Mouse (Mus musculus) heart, embryonic 15.5 days (tissue): ENCODE measurements at regions not wholly inside any gene's neighbourhood (a gene's known extent, or its start where the extent isn't known, plus 50 kb on each side); places are given as distances from the start of the nearest gene placed in this dataset.
"Not testable (repeated sequence)": the region's sequence is repeated elsewhere in the genome, so short reads cannot be mapped to it uniquely, and the experiment has no call there.

Experiments used
- ATAC-seq: fragments of 200-750 bp; cut with Nextera tagmentation; replicated peaks from 2 replicates; pipeline ENCODE4 v1.8.0; 2017; ENCODE audit warnings: low read depth, moderate TSS enrichment; ENCODE audit not compliant: insufficient number of reproducible peaks, insufficient read depth, low FRiP score
- H3K27ac ChIP-seq: fragments of 300-500 bp; sonication (generic); 2 replicates; pipeline ENCODE4 v1.5.1; 2015; ENCODE audit warnings: mild to moderate bottlenecking, inconsistent platforms
- H3K27me3 ChIP-seq: fragments of 300-500 bp; sonication (generic); 2 replicates; pipeline ENCODE4 v1.6.1; 2015; ENCODE audit warnings: inconsistent platforms
- H3K36me3 ChIP-seq: fragments of 300-500 bp; sonication (generic); 2 replicates; pipeline ENCODE4 v1.6.1; 2015; ENCODE audit warnings: mild to moderate bottlenecking, inconsistent platforms
- H3K4me1 ChIP-seq: fragments of 300-500 bp; sonication (generic); replicated peaks from 2 replicates; pipeline ENCODE4 v1.6.1; 2015; ENCODE audit warnings: inconsistent platforms
- H3K4me2 ChIP-seq: fragments of 300-500 bp; sonication (generic); 2 replicates; pipeline ENCODE4 v1.6.1; 2015; ENCODE audit warnings: inconsistent platforms, mild to moderate bottlenecking, moderate library complexity
- H3K4me3 ChIP-seq: fragments of 300-500 bp; sonication (generic); 2 replicates; pipeline ENCODE4 v1.5.1; 2015; ENCODE audit warnings: mild to moderate bottlenecking, inconsistent platforms
- H3K9ac ChIP-seq: fragments of 300-500 bp; sonication (generic); 2 replicates; pipeline ENCODE4 v1.6.1; 2015; ENCODE audit warnings: mild to moderate bottlenecking, inconsistent platforms
- H3K9me3 ChIP-seq: fragments of 300-500 bp; sonication (generic); replicated peaks from 2 replicates; pipeline ENCODE4 v1.6.1; 2016; ENCODE audit warnings: inconsistent platforms
- WGBS: fragments of 180-500 bp; shearing (Covaris S2); methylation state at CpG from one replicate; pipeline ENCODE4 v1.1.7; 2015; ENCODE audit warnings: mixed read lengths; 5-methylcytosine and 5-hydroxymethylcytosine counted together

- no peaks in the 10 kb centered on the region for H3K27me3 ChIP-seq
- H3K4me1 ChIP-seq, result peaks cover 10% of the 10 kb centered on the region
- H3K4me3 ChIP-seq, result no peak overlapping the region
- ATAC-seq, result no peak
- H3K27ac ChIP-seq, result no peak overlapping the region
- 48% methylated on average over 6 of the region's 6 CpGs for WGBS
- H3K9me3 ChIP-seq, result no peaks in the 10 kb centered on the region
- H3K9ac ChIP-seq, result no peak overlapping the region
- no peak overlapping the region for H3K4me2 ChIP-seq
- no peaks in the 10 kb centered on the region for H3K36me3 ChIP-seq
Observed at GRCm38 (mm10) chr15:96791306-96791705, 91.8 kb upstream of the Slc38a2 start.

GRCm38 (mm10) chr15:96787921-96788320, 88.4 kb upstream of the Slc38a2 start:
- 87% methylated on average over 2 of the region's 2 CpGs for WGBS
- ATAC-seq, result not testable (repeated sequence)

GRCm38 (mm10) chr15:96784578-96784977, 85.0 kb upstream of the Slc38a2 start:
- no peak overlapping the region for H3K9ac ChIP-seq
- H3K4me2 ChIP-seq, result no peak overlapping the region
- peaks cover 13% of the 10 kb centered on the region for H3K4me1 ChIP-seq
- H3K9me3 ChIP-seq, result no peaks in the 10 kb centered on the region
- no peak overlapping the region for H3K4me3 ChIP-seq
- H3K27me3 ChIP-seq, result no peaks in the 10 kb centered on the region
- no peak overlapping the region for H3K27ac ChIP-seq
- ATAC-seq, result no peak
- WGBS, result 84% methylated on average over 7 of the region's 7 CpGs
- H3K36me3 ChIP-seq, result no peaks in the 10 kb centered on the region

More at GRCm38 (mm10) chr15:96787921-96788320, 88.4 kb upstream of the Slc38a2 start:
- not testable (repeated sequence) for H3K36me3 ChIP-seq, H3K27ac ChIP-seq, H3K4me1 ChIP-seq, H3K4me2 ChIP-seq, H3K9ac ChIP-seq, H3K4me3 ChIP-seq, H3K9me3 ChIP-seq, H3K27me3 ChIP-seq

GRCm38 (mm10) chr15:96781560-96781959, 82.0 kb upstream of the Slc38a2 start:
- no peak for ATAC-seq
- no peaks in the 10 kb centered on the region for H3K9me3 ChIP-seq
- no peak overlapping the region for H3K9ac ChIP-seq
- 83% methylated on average over 5 of the region's 5 CpGs for WGBS
- peaks cover 28% of the 10 kb centered on the region for H3K4me1 ChIP-seq
- no peak overlapping the region for H3K4me3 ChIP-seq
- H3K36me3 ChIP-seq, result no peaks in the 10 kb centered on the region
- H3K27me3 ChIP-seq, result no peaks in the 10 kb centered on the region
- no peak overlapping the region for H3K27ac ChIP-seq
- H3K4me2 ChIP-seq, result no peak overlapping the region

- Histone ChIP-seq H3K27ac (no peak overlapping the region), H3K4me2 (no peak overlapping the region), H3K9ac (no peak overlapping the region), H3K27me3 (no peaks in the 10 kb centered on the region), H3K4me3 (no peak overlapping the region), H3K4me1 (peaks cover 28% of the 10 kb centered on the region), H3K9me3 (no peaks in the 10 kb centered on the region), H3K36me3 (no peaks in the 10 kb centered on the region)
- no peak for ATAC-seq
- 76% methylated on average over 5 of the region's 5 CpGs for WGBS
Observed at GRCm38 (mm10) chr15:96780606-96781005, 81.1 kb upstream of the Slc38a2 start.

GRCm38 (mm10) chr15:96779358-96779757, 79.8 kb upstream of the Slc38a2 start:
- H3K36me3 ChIP-seq, result no peaks in the 10 kb centered on the region
- peak overlapping the region; percentile 49 for H3K27ac ChIP-seq
- no peaks in the 10 kb centered on the region for H3K27me3 ChIP-seq
- H3K4me3 ChIP-seq, result no peak overlapping the region
- 36% methylated on average over 7 of the region's 7 CpGs for WGBS
- no peak for ATAC-seq
- no peak overlapping the region for H3K9ac ChIP-seq
- peaks cover 33% of the 10 kb centered on the region for H3K4me1 ChIP-seq
- no peaks in the 10 kb centered on the region for H3K9me3 ChIP-seq
- H3K4me2 ChIP-seq, result no peak overlapping the region

- Histone ChIP-seq H3K36me3 (no peaks in the 10 kb centered on the region), H3K4me1 (peaks cover 42% of the 10 kb centered on the region), H3K27ac (peak overlapping the region; percentile 49), H3K9me3 (no peaks in the 10 kb centered on the region), H3K27me3 (no peaks in the 10 kb centered on the region), H3K9ac (no peak overlapping the region), H3K4me3 (no peak overlapping the region), H3K4me2 (no peak overlapping the region)
- 66% methylated on average over 15 of the region's 15 CpGs for WGBS
- ATAC-seq, result no peak
Observed at GRCm38 (mm10) chr15:96778321-96778926, 78.9 kb upstream of the Slc38a2 start.

GRCm38 (mm10) chr15:96776476-96777075, 77.0 kb upstream of the Slc38a2 start:
- no peak for ATAC-seq
- no peaks in the 10 kb centered on the region for H3K27me3 ChIP-seq
- H3K9ac ChIP-seq, result no peak overlapping the region
- 71% methylated on average over 9 of the region's 9 CpGs for WGBS
- no peaks in the 10 kb centered on the region for H3K36me3 ChIP-seq
- peaks cover 46% of the 10 kb centered on the region for H3K4me1 ChIP-seq
- H3K4me2 ChIP-seq, result no peak overlapping the region
- H3K27ac ChIP-seq, result peak overlapping the region; percentile 13; the same call in 1 of the 2 replicates
- no peak overlapping the region for H3K4me3 ChIP-seq
- H3K9me3 ChIP-seq, result no peaks in the 10 kb centered on the region

- H3K4me3 ChIP-seq, result no peak overlapping the region
- no peaks in the 10 kb centered on the region for H3K27me3 ChIP-seq
- WGBS, result 80% methylated on average over 5 of the region's 5 CpGs
- no peak overlapping the region for H3K4me2 ChIP-seq
- H3K9ac ChIP-seq, result no peak overlapping the region
- no peaks in the 10 kb centered on the region for H3K36me3 ChIP-seq
- ATAC-seq, result no peak
- peak overlapping the region; percentile 86; the same call in 1 of the 2 replicates for H3K27ac ChIP-seq
- peaks cover 44% of the 10 kb centered on the region for H3K4me1 ChIP-seq
- no peaks in the 10 kb centered on the region for H3K9me3 ChIP-seq
Observed at GRCm38 (mm10) chr15:96775129-96775528, 75.6 kb upstream of the Slc38a2 start.

- Histone ChIP-seq H3K36me3 (no peaks in the 10 kb centered on the region), H3K27ac (peak overlapping the region; percentile 86), H3K9me3 (no peaks in the 10 kb centered on the region), H3K9ac (no peak overlapping the region), H3K4me2 (no peak overlapping the region), H3K4me3 (no peak overlapping the region), H3K27me3 (no peaks in the 10 kb centered on the region), H3K4me1 (peaks cover 45% of the 10 kb centered on the region)
- WGBS, result 71% methylated on average over 6 of the region's 6 CpGs
- no peak for ATAC-seq
Observed at GRCm38 (mm10) chr15:96774664-96775063, 75.1 kb upstream of the Slc38a2 start.

GRCm38 (mm10) chr15:96773656-96774055, 74.1 kb upstream of the Slc38a2 start:
- Histone ChIP-seq H3K4me2 (no peak overlapping the region), H3K9me3 (no peaks in the 10 kb centered on the region), H3K36me3 (no peaks in the 10 kb centered on the region), H3K27me3 (no peaks in the 10 kb centered on the region), H3K9ac (peak overlapping the region; percentile 21; the same call in 1 of the 2 replicates), H3K4me3 (no peak overlapping the region), H3K27ac (peak overlapping the region; percentile 86), H3K4me1 (peaks cover 44% of the 10 kb centered on the region)
- peak; percentile 87 for ATAC-seq
- WGBS, result 10% methylated on average over 1 of the region's 1 CpGs

GRCm38 (mm10) chr15:96772701-96773100, 73.2 kb upstream of the Slc38a2 start:
- no peak overlapping the region for H3K4me3 ChIP-seq
- H3K27me3 ChIP-seq, result no peaks in the 10 kb centered on the region
- H3K9me3 ChIP-seq, result no peaks in the 10 kb centered on the region
- ATAC-seq, result no peak
- H3K4me2 ChIP-seq, result no peak overlapping the region
- no peak overlapping the region for H3K9ac ChIP-seq
- H3K36me3 ChIP-seq, result no peaks in the 10 kb centered on the region
- peaks cover 44% of the 10 kb centered on the region for H3K4me1 ChIP-seq
- peak overlapping the region; percentile 86 for H3K27ac ChIP-seq
- WGBS, result 70% methylated on average over 8 of the region's 8 CpGs
